Mouse (Mus musculus): Measurements from ENCODE around the gene 4930404H24Rik. TPM values are rescaled to one million over a fixed set of nuclear protein-coding genes. Genes with fewer than 3 reads are reported as not detected.
A peak's percentile ranks its signal among the peaks of the same experiment; 100 is the strongest.

4930404H24Rik gene
- polyA plus RNA-seq, 1 experiment from 2014 or later: not detected

DNA sequence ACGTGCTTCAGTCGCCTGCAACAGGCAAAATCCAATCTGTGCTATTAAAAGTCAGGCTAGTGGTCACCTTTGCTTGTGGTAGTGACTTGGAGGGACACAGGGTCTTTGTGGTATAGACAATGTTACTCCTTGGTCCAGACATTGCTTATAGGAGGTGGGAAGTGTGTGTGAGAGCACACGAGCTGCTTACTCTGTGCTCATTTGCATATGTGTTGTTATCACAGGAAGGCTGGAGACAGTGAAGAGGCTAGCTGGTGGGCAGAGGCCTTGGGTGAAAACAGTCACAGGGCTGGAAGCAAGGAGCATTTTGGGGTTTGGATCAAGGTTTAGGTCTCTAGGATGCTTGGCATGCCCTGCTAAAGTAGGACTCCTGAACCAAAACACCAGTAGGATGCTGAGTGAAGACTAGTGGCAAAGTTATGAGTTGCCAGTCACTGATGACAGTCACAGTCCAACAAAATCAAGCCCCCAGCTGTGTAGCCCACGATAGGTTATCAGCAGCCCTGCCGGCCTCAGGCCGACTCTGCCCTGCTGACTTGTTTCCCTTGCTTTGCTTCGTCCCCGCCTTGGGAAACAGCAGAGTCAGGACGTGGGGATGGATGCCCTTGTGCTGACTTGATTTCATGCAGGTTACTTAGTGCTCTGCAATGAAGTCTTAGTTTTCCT, 37.6 kb upstream of the 4930404H24Rik start:
- H3K9me3 ChIP-seq (replicated peaks): no peaks in the 10 kb centered on the region
- peak overlapping the region; percentile 42 for H3K27ac ChIP-seq (ENCODE audit: poor library complexity, severe bottlenecking)
- WGBS: 22% methylated on average over 9 of the region's 9 CpGs
- H3K27me3 ChIP-seq (replicated peaks): no peaks in the 10 kb centered on the region
- peaks cover 69% of the 10 kb centered on the region for H3K4me1 ChIP-seq (replicated peaks)
- H3K36me3 ChIP-seq: peaks cover under 1% of the 10 kb centered on the region; the same call in 1 of the 2 replicates
- H3K4me2 ChIP-seq: no peak overlapping the region
- no peak overlapping the region; the same call in 1 of the 2 replicates for H3K9ac ChIP-seq
- ATAC-seq (ENCODE audit: insufficient number of reproducible peaks, low FRiP score): 0 out of 2 replicates have a peak, but pooled peaks have one; percentile 30
- H3K4me3 ChIP-seq: no peak overlapping the region

DNA sequence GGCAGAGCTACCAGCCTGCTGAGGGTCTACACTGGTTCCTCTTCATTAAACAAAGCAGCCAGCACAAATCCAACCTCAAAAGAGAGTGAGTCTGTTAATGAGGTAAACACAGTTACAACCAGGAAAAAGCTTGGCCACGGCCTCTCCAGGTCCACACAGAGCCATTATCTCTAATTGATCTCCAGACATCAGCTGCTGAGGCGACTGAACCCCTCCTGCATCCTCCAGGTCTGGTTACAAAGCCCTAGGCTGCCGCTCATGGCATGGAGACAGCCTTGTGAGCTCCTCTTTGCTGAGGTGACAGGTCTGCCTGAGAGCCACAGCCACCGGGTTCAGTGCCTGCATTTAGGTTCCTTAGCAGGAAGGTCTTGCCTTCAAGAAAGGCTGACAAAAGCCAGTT, 35.1 kb upstream of the 4930404H24Rik start:
- no peak for ATAC-seq (ENCODE audit: insufficient number of reproducible peaks, low FRiP score)
- no peak overlapping the region for H3K9ac ChIP-seq
- WGBS: 36% methylated on average over 4 of the region's 4 CpGs
- no peak overlapping the region for H3K4me3 ChIP-seq
- H3K27ac ChIP-seq (ENCODE audit: poor library complexity, severe bottlenecking): peak overlapping the region; percentile 65; the same call in 1 of the 2 replicates
- peaks cover 77% of the 10 kb centered on the region for H3K4me1 ChIP-seq (replicated peaks)
- no peaks in the 10 kb centered on the region for H3K27me3 ChIP-seq (replicated peaks)
- H3K4me2 ChIP-seq: no peak overlapping the region
- H3K9me3 ChIP-seq (replicated peaks): no peaks in the 10 kb centered on the region
- peaks cover 5% of the 10 kb centered on the region; the same call in 1 of the 2 replicates for H3K36me3 ChIP-seq

DNA sequence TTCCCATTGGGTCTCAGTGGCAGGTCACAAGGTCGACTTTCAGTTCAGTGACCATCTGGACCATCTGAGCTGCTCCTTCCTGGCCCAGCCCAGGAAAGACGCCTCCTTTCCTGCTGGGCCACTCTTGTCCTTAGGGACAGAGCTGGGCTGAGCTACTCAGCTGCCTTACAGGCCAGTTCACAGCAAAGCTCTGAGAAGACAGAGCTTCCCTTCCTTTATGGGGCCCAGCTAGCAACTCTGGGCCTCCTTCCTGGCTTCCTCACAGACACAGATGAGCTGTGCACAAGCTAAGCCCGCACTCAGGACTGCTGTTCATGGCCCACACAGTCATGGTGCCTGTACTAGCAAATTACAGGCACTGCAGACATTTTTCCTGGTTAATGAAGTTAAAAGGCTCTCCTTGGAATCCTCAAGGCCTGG, 34.6 kb upstream of the 4930404H24Rik start:
- peaks cover 9% of the 10 kb centered on the region; the same call in 1 of the 2 replicates for H3K36me3 ChIP-seq
- peaks cover 74% of the 10 kb centered on the region for H3K4me1 ChIP-seq (replicated peaks)
- no peaks in the 10 kb centered on the region for H3K27me3 ChIP-seq (replicated peaks)
- peak overlapping the region; percentile 65 for H3K27ac ChIP-seq (ENCODE audit: poor library complexity, severe bottlenecking)
- no peak overlapping the region for H3K4me2 ChIP-seq
- H3K9ac ChIP-seq: 0 out of 2 replicates have a peak overlapping the region, but pooled peaks have one; percentile 24
- H3K4me3 ChIP-seq: no peak overlapping the region
- no peaks in the 10 kb centered on the region for H3K9me3 ChIP-seq (replicated peaks)
- WGBS: 39% methylated on average over 3 of the region's 3 CpGs
- peak; percentile 47 for ATAC-seq (ENCODE audit: insufficient number of reproducible peaks, low FRiP score)

DNA sequence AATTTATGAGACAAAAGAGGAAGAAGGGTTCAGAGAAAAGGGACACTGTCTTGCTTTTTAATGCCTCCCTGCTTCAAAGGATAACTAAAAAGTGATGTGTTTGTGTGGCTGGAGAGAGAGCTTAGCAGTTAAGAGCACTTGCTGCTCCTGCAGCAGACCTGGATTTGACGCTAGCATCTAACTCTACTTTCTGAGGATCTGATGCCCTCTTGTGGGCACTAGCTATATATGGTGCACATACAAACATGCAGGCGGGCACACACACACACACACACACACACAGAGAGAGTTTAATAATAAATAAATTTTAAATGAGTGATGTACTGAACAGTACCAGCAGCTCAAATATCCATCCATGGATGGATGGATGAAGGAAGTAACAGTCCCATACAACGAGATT, 29.3 kb upstream of the 4930404H24Rik start:
- H3K4me1 ChIP-seq (replicated peaks): peaks cover 26% of the 10 kb centered on the region
- no peak for ATAC-seq (ENCODE audit: insufficient number of reproducible peaks, low FRiP score)
- H3K27me3 ChIP-seq (replicated peaks): no peaks in the 10 kb centered on the region
- no peak overlapping the region for H3K4me2 ChIP-seq
- no peak overlapping the region for H3K9ac ChIP-seq
- no peak overlapping the region for H3K27ac ChIP-seq (ENCODE audit: poor library complexity, severe bottlenecking)
- WGBS: 80% methylated on average over 3 of the region's 3 CpGs
- H3K36me3 ChIP-seq: peaks cover 23% of the 10 kb centered on the region
- no peak overlapping the region for H3K4me3 ChIP-seq
- no peaks in the 10 kb centered on the region; the same call in 1 of the 2 replicates for H3K9me3 ChIP-seq (replicated peaks)

DNA sequence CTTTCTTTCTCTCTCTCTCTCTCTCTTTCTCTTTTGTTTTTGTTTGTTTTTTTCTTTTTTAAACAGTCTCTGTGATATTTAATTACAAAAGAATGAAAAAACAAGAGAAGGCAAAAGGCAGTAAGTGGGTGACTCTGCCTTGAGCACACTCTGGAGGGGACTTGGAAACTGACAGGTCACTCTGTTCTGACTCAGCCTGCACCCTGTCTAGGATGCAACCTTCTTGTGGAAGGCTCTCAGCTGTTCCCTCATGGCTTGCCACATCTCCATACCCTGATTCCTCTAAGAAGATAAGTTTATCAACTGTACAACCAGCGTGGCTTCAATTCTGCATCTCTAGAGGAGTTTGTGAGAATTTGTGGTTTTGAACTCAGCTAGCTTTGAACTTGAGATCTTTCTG, 25.2 kb upstream of the 4930404H24Rik start:
- Histone ChIP-seq H3K36me3 (peaks cover 18% of the 10 kb centered on the region), H3K4me3 (no peak overlapping the region), H3K27ac (ENCODE audit: poor library complexity, severe bottlenecking) (no peak overlapping the region), H3K9me3 (replicated peaks) (no peaks in the 10 kb centered on the region; the same call in 1 of the 2 replicates), H3K4me2 (no peak overlapping the region), H3K9ac (no peak overlapping the region), H3K27me3 (replicated peaks) (no peaks in the 10 kb centered on the region), H3K4me1 (replicated peaks) (peaks cover 28% of the 10 kb centered on the region)
- 44% methylated on average over 1 of the region's 1 CpGs for WGBS
- ATAC-seq (ENCODE audit: insufficient number of reproducible peaks, low FRiP score): no peak

DNA sequence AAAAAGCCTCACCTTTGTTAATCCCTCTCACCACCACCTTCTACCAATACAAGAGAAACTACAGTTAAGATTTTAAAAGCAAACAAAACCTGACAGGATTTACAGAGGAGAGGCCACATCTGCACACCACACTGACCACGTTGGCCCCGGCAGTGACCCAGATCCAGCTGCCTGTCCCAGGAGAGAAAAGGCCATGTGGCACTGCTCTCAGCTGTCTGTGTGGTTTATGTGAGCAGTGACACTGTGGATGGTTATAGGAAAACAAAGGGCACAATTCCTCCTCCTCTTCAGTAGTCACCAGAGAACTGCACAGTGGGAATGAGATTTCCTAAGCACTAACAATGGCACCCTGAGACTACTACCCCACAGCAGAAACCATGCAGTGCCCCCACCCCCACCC, 23.3 kb upstream of the 4930404H24Rik start:
- ATAC-seq (ENCODE audit: insufficient number of reproducible peaks, low FRiP score): no peak
- Histone ChIP-seq H3K36me3 (0 out of 2 replicates have a peak, but pooled peaks cover 5% of the 10 kb centered on the region), H3K4me1 (replicated peaks) (peaks cover 41% of the 10 kb centered on the region), H3K4me3 (no peak overlapping the region), H3K4me2 (no peak overlapping the region), H3K9me3 (replicated peaks) (no peaks in the 10 kb centered on the region), H3K9ac (0 out of 2 replicates have a peak overlapping the region, but pooled peaks have one; percentile 19), H3K27me3 (replicated peaks) (no peaks in the 10 kb centered on the region), H3K27ac (ENCODE audit: poor library complexity, severe bottlenecking) (peak overlapping the region; percentile 15; the same call in 1 of the 2 replicates)
- 55% methylated on average over 2 of the region's 2 CpGs for WGBS

DNA sequence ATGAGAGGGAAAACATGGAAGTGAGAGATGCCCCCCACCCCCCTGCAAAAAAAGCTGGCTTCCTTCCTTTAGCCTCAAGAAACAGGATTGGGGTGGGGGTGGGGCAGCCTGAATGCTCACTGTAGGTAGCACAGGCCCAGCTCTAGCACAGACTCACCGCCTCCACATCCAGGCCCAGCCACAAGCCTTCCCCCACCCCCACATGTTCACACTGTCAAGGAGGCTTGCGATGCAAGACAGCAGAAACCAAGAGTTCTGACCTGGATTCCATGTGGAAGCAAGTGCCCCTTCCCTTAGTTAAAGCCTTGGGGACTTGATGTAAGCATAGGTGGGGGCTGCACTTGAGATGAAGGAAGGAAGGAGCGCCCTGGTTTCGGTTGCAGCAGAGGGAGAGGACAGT, 22.8 kb upstream of the 4930404H24Rik start:
- Histone ChIP-seq H3K9me3 (replicated peaks) (no peaks in the 10 kb centered on the region), H3K4me2 (no peak overlapping the region), H3K9ac (0 out of 2 replicates have a peak overlapping the region, but pooled peaks have one; percentile 19), H3K4me3 (no peak overlapping the region), H3K27me3 (replicated peaks) (no peaks in the 10 kb centered on the region), H3K4me1 (replicated peaks) (peaks cover 45% of the 10 kb centered on the region), H3K27ac (ENCODE audit: poor library complexity, severe bottlenecking) (peak overlapping the region; percentile 15; the same call in 1 of the 2 replicates), H3K36me3 (0 out of 2 replicates have a peak, but pooled peaks cover under 1% of the 10 kb centered on the region)
- WGBS: 49% methylated on average over 4 of the region's 4 CpGs
- 0 out of 2 replicates have a peak, but pooled peaks have one; percentile 54 for ATAC-seq (ENCODE audit: insufficient number of reproducible peaks, low FRiP score)

DNA sequence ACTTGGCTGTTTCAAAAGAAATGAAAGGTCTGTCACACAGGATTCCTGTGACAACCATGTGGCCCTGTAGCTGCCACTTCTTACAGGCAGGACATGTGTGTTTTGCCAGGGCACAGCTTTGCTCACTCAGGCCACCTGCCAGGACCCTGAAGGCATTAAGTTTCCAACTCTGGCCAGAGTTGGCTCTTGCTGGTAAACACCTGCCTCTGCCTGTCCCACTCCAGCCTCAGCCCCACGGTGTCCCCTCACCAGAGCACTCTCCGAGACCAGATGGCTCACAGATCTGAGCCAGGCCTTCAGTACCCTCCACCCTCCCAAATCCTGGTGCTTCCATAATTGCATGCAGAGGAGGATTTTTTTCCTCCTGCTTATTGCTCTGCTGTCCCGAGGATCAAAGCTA, 21.6 kb upstream of the 4930404H24Rik start:
- no peaks in the 10 kb centered on the region for H3K9me3 ChIP-seq (replicated peaks)
- H3K9ac ChIP-seq: no peak overlapping the region
- H3K27me3 ChIP-seq (replicated peaks): no peaks in the 10 kb centered on the region
- peaks cover 57% of the 10 kb centered on the region for H3K4me1 ChIP-seq (replicated peaks)
- H3K27ac ChIP-seq (ENCODE audit: poor library complexity, severe bottlenecking): no peak overlapping the region
- 67% methylated on average over 3 of the region's 3 CpGs for WGBS
- no peak overlapping the region for H3K4me3 ChIP-seq
- H3K36me3 ChIP-seq: no peaks in the 10 kb centered on the region
- no peak for ATAC-seq (ENCODE audit: insufficient number of reproducible peaks, low FRiP score)
- no peak overlapping the region for H3K4me2 ChIP-seq

DNA sequence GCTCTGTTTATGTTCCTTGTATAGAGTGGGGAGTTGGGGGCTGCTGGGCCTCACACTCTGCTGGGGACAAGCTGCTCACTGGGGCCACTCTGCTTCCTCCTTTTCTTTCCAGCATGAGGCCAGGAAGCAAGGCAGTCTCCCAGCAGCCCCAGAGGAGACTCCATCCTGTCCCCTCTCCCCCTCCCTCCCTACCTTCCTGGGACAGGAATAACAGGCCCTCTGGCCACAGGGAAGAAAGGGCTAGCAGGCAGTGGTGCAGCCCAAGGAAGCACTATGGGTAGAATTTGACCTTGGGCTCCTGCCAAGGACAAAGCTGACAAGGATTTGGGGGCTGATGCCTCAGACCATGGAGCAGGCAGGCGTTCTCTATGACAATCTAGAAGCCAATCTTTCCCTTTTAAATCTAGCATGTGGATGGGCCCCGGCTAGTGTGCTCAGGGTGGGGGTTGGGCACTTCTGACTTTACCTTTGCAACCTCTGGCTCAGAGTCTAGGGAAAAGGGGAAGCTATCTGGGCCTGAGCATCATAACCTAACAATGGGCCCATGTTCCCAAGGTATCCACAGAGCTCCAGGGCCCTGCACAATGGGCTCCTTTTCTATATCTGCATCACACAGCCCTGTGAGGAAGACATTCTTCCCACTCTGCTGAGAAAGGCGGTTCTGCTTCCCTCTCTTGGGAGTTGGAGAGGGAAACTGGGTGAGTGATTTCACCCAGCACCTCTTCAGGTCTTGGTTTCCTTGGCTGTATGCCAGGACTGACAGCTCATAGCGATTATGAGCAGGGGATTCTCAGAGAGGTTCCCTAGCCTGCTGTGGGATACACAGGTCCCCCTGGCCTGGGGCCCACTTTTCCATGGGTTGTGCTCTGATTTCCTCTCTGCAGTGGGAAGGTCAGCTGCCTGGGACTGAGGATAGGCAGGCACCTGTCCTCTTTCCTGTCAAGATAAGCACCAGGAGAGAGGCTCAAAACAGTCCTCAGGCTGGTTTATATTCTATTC, 17.2 kb upstream of the 4930404H24Rik start:
- Histone ChIP-seq H3K9me3 (replicated peaks) (no peaks in the 10 kb centered on the region), H3K27ac (ENCODE audit: poor library complexity, severe bottlenecking) (peak overlapping the region; percentile 88), H3K36me3 (no peaks in the 10 kb centered on the region), H3K27me3 (replicated peaks) (no peaks in the 10 kb centered on the region), H3K4me1 (replicated peaks) (peaks cover 73% of the 10 kb centered on the region), H3K9ac (peak overlapping the region; percentile 7; the same call in 1 of the 2 replicates), H3K4me3 (no peak overlapping the region), H3K4me2 (0 out of 2 replicates have a peak overlapping the region, but pooled peaks have one; percentile 14)
- ATAC-seq (ENCODE audit: insufficient number of reproducible peaks, low FRiP score): peak; percentile 82
- 13% methylated on average over 4 of the region's 4 CpGs for WGBS

DNA sequence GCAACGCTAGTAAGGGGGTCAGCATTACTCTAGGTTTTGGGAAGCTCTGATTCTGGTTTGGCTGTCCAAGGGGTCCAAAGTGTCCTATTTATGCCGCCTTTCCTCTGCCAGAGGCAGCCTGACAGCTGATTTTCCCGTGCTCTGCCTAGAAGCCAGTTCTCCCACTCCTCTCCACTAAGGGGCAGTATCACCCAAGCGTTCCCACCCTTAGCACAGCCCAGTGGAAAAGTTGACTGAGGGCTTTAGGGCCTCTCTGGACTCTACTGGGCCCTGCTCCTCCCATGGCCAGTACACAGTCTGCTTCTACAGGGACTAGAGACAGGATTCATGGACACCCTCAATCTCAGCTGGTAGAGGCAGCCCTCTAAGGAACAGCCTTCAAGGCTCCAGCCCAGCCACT, 14.0 kb upstream of the 4930404H24Rik start:
- no peaks in the 10 kb centered on the region for H3K27me3 ChIP-seq (replicated peaks)
- ATAC-seq (ENCODE audit: insufficient number of reproducible peaks, low FRiP score): peak; percentile 64
- H3K9me3 ChIP-seq (replicated peaks): no peaks in the 10 kb centered on the region
- no peaks in the 10 kb centered on the region for H3K36me3 ChIP-seq
- 5% methylated on average over 4 of the region's 4 CpGs for WGBS
- no peak overlapping the region for H3K4me3 ChIP-seq
- H3K9ac ChIP-seq: peak overlapping the region; percentile 50
- H3K4me2 ChIP-seq: no peak overlapping the region
- peak overlapping the region; percentile 53 for H3K27ac ChIP-seq (ENCODE audit: poor library complexity, severe bottlenecking)
- peaks cover 82% of the 10 kb centered on the region for H3K4me1 ChIP-seq (replicated peaks)

DNA sequence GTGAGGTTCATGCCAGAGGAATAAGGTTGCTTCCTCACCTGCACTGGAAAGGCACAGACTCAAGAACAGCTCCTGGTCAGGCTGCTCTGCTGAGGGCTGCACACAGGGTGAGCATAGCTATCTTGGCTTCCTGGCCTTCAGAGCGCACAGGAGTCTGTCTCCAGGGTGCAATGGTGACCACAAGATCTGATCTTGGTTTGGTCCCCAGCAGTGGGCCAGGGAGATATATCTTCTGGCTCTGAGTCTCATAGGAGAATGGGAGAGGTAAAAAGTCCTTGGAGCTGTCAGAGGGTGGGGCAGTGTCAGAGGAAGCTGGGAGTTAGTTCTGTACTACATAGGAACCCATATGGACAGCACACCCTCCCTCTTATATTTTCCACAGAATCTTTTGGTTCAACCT, 13.1 kb upstream of the 4930404H24Rik start:
- Histone ChIP-seq H3K9ac (no peak overlapping the region), H3K36me3 (no peaks in the 10 kb centered on the region), H3K9me3 (replicated peaks) (no peaks in the 10 kb centered on the region), H3K4me3 (no peak overlapping the region), H3K27me3 (replicated peaks) (no peaks in the 10 kb centered on the region), H3K4me2 (no peak overlapping the region), H3K27ac (ENCODE audit: poor library complexity, severe bottlenecking) (peak overlapping the region; percentile 26), H3K4me1 (replicated peaks) (peaks cover 81% of the 10 kb centered on the region)
- no peak for ATAC-seq (ENCODE audit: insufficient number of reproducible peaks, low FRiP score)
- 68% methylated on average over 1 of the region's 1 CpGs for WGBS

All from heart, embryonic 12.5 days (tissue).